Mouse (Mus musculus) neural tube, embryonic 11.5 days (tissue): Measurements from ENCODE around the gene Clasrp. TPM values are rescaled to one million over a fixed set of nuclear protein-coding genes. Genes with fewer than 3 reads are reported as not detected.

ENCODE experiments used
- ATAC-seq: fragments of 200-750 bp; cut with Nextera tagmentation; 2 replicates; pipeline ENCODE4 v1.8.0; 2017; ENCODE audit warnings: moderate number of reproducible peaks, mild to moderate bottlenecking, moderate TSS enrichment, moderate library complexity; ENCODE audit not compliant: insufficient read depth, low FRiP score, low TSS enrichment
- DNase-seq: peaks from one replicate; pipeline ENCODE4 v3.0.0-alpha.2; 2015; ENCODE audit warnings: low spot score
- H3K27ac ChIP-seq: fragments of 300-500 bp; sonication (generic); 2 replicates; pipeline ENCODE4 v1.5.1; 2014; ENCODE audit warnings: low read depth, mild to moderate bottlenecking, low read length
- H3K27me3 ChIP-seq: fragments of 300-500 bp; sonication (generic); 2 replicates; pipeline ENCODE4 v1.6.1; 2014; ENCODE audit warnings: mild to moderate bottlenecking, low read length, mixed read lengths; ENCODE audit not compliant: control insufficient read depth, insufficient read depth
- H3K36me3 ChIP-seq: fragments of 300-500 bp; sonication (generic); 2 replicates; pipeline ENCODE4 v1.6.1; 2014; ENCODE audit warnings: mild to moderate bottlenecking, low read length, moderate library complexity, mixed read lengths; ENCODE audit not compliant: control insufficient read depth, insufficient read depth
- H3K4me1 ChIP-seq: fragments of 300-500 bp; sonication (generic); 2 replicates; pipeline ENCODE4 v1.6.1; 2014; ENCODE audit warnings: low read length, mixed read lengths; ENCODE audit not compliant: control insufficient read depth, insufficient read depth
- H3K4me2 ChIP-seq: fragments of 300-500 bp; sonication (generic); 2 replicates; pipeline ENCODE4 v1.6.1; 2014; ENCODE audit warnings: low read depth, mild to moderate bottlenecking, moderate library complexity
- H3K4me3 ChIP-seq: fragments of 300-500 bp; sonication (generic); 2 replicates; pipeline ENCODE4 v1.5.1; 2014; ENCODE audit warnings: low read depth, low read length
- H3K9ac ChIP-seq: fragments of 300-500 bp; sonication (generic); 2 replicates; pipeline ENCODE4 v1.6.1; 2014; ENCODE audit warnings: mild to moderate bottlenecking, low read length
- H3K9me3 ChIP-seq: fragments of 300-500 bp; sonication (generic); 2 replicates; pipeline ENCODE4 v1.6.1; 2016; ENCODE audit warnings: low read length; ENCODE audit not compliant: control insufficient read depth
- WGBS: fragments of 180-500 bp; shearing (Covaris S2); extraction: QIAGEN DNeasy Blood & Tissue Kit; methylation state at CpG from one replicate; pipeline ENCODE4 v1.1.7; 2014; 5-methylcytosine and 5-hydroxymethylcytosine counted together
- polyA plus RNA-seq: library from polyadenylated mRNA; unstranded; fragments of >200 nt; fragmentation: Nextera tagmentation; extraction: Ambion mirVana; gene quantifications from 2 replicates; pipeline ENCODE4 v1.2.1, GENCODE M21; 2014

Clasrp gene
- 48.0 and 53.5 TPM in 2 replicates for polyA plus RNA-seq

GRCm38 (mm10) chr7:19603849-19604605 lies at the start of gene Clasrp:
TSS of gene Clasrp (minus strand) at chr7:19604486.
- peaks cover 10% of the 10 kb centered on the region for H3K4me1 ChIP-seq
- peak within 1 kb of the TSS; percentile 94 for H3K9ac ChIP-seq
- no peaks in the 10 kb centered on the region for H3K27me3 ChIP-seq
- H3K4me2 ChIP-seq, result peak within 1 kb of the TSS; percentile 90
- ATAC-seq, result peak; percentile 89
- WGBS, result 1% methylated on average over 57 of the region's 57 CpGs
- peak within 1 kb of the TSS; percentile 56 for H3K27ac ChIP-seq
- no peaks in the 10 kb centered on the region; the same call in none of the 2 replicates for H3K36me3 ChIP-seq
- H3K9me3 ChIP-seq, result no peaks in the 10 kb centered on the region
- DNase-seq, result peak; percentile 95
- peak within 1 kb of the TSS; percentile 99 for H3K4me3 ChIP-seq

- Histone ChIP-seq H3K27me3 (no peaks in the 10 kb centered on the region), H3K9ac (no peak overlapping the region), H3K9me3 (no peaks in the 10 kb centered on the region), H3K36me3 (peaks cover 15% of the 10 kb centered on the region), H3K4me1 (no peaks in the 10 kb centered on the region), H3K4me3 (no peak overlapping the region), H3K4me2 (no peak overlapping the region), H3K27ac (no peak overlapping the region)
- WGBS, result 97% methylated on average over 2 of the region's 2 CpGs
- no peak for DNase-seq
- no peak for ATAC-seq
Observed at GRCm38 (mm10) chr7:19652614-19653013, 48.3 kb upstream of the Clasrp start.

GRCm38 (mm10) chr7:19651063-19651786 lies 46.9 kb upstream of the Clasrp start:
- Histone ChIP-seq H3K9ac (no peak overlapping the region), H3K4me2 (no peak overlapping the region), H3K36me3 (peaks cover 17% of the 10 kb centered on the region), H3K4me1 (no peaks in the 10 kb centered on the region), H3K27ac (no peak overlapping the region), H3K4me3 (no peak overlapping the region), H3K27me3 (no peaks in the 10 kb centered on the region), H3K9me3 (no peaks in the 10 kb centered on the region)
- ATAC-seq (no peak), DNase-seq (no peak)
- WGBS, result 92% methylated on average over 6 of the region's 6 CpGs

GRCm38 (mm10) chr7:19641223-19641622 lies 36.9 kb upstream of the Clasrp start:
- ATAC-seq, result no peak
- Histone ChIP-seq H3K27ac (no peak overlapping the region), H3K4me2 (no peak overlapping the region), H3K9ac (no peak overlapping the region), H3K4me3 (no peak overlapping the region), H3K27me3 (no peaks in the 10 kb centered on the region), H3K36me3 (peaks cover 37% of the 10 kb centered on the region), H3K9me3 (no peaks in the 10 kb centered on the region), H3K4me1 (no peaks in the 10 kb centered on the region)
- DNase-seq, result no peak
- WGBS, result 97% methylated on average over 4 of the region's 4 CpGs

- Histone ChIP-seq H3K27ac (no peak overlapping the region), H3K36me3 (peaks cover 28% of the 10 kb centered on the region)
- no peak for ATAC-seq
Observed at GRCm38 (mm10) chr7:19635074-19635827, 31.0 kb upstream of the Clasrp start.

GRCm38 (mm10) chr7:19634591-19634990 lies 30.3 kb upstream of the Clasrp start:
- Histone ChIP-seq H3K4me3 (no peak overlapping the region), H3K27me3 (no peaks in the 10 kb centered on the region), H3K27ac (no peak overlapping the region), H3K4me1 (no peaks in the 10 kb centered on the region), H3K9ac (no peak overlapping the region), H3K9me3 (no peaks in the 10 kb centered on the region), H3K36me3 (peaks cover 28% of the 10 kb centered on the region), H3K4me2 (no peak overlapping the region)
- ATAC-seq (no peak), DNase-seq (no peak)
- WGBS, result 97% methylated on average over 2 of the region's 2 CpGs

More at GRCm38 (mm10) chr7:19635074-19635827, 31.0 kb upstream of the Clasrp start:
- H3K4me3 ChIP-seq, result no peak overlapping the region
- no peak overlapping the region for H3K4me2 ChIP-seq
- H3K9ac ChIP-seq, result no peak overlapping the region
- H3K9me3 ChIP-seq, result no peaks in the 10 kb centered on the region
- WGBS, result 87% methylated on average over 11 of the region's 11 CpGs
- no peaks in the 10 kb centered on the region for H3K4me1 ChIP-seq
- DNase-seq, result no peak
- no peaks in the 10 kb centered on the region for H3K27me3 ChIP-seq

GRCm38 (mm10) chr7:19633855-19634254 lies 29.6 kb upstream of the Clasrp start:
- no peaks in the 10 kb centered on the region for H3K9me3 ChIP-seq
- WGBS, result 92% methylated on average over 15 of the region's 15 CpGs
- no peak overlapping the region for H3K4me3 ChIP-seq
- ATAC-seq, result no peak
- H3K27me3 ChIP-seq, result no peaks in the 10 kb centered on the region
- no peaks in the 10 kb centered on the region for H3K4me1 ChIP-seq
- no peak overlapping the region for H3K27ac ChIP-seq
- no peak overlapping the region for H3K9ac ChIP-seq
- DNase-seq, result no peak
- no peak overlapping the region for H3K4me2 ChIP-seq
- H3K36me3 ChIP-seq, result peaks cover 28% of the 10 kb centered on the region

- no peak overlapping the region for H3K9ac ChIP-seq
- peaks cover 28% of the 10 kb centered on the region for H3K36me3 ChIP-seq
- H3K4me1 ChIP-seq, result no peaks in the 10 kb centered on the region
- WGBS, result 87% methylated on average over 17 of the region's 17 CpGs
- no peaks in the 10 kb centered on the region for H3K9me3 ChIP-seq
- no peak overlapping the region for H3K4me3 ChIP-seq
- no peak for ATAC-seq
- no peak for DNase-seq
- no peak overlapping the region for H3K4me2 ChIP-seq
- H3K27me3 ChIP-seq, result no peaks in the 10 kb centered on the region
- no peak overlapping the region for H3K27ac ChIP-seq
Observed at GRCm38 (mm10) chr7:19633197-19633596, 28.9 kb upstream of the Clasrp start.
